Mouse (Mus musculus): ENCODE measurements at regions not wholly inside any gene's neighbourhood (a gene's known extent, or its start where the extent isn't known, plus 50 kb on each side); places are given as distances from the start of the nearest gene placed in this dataset.

DNA sequence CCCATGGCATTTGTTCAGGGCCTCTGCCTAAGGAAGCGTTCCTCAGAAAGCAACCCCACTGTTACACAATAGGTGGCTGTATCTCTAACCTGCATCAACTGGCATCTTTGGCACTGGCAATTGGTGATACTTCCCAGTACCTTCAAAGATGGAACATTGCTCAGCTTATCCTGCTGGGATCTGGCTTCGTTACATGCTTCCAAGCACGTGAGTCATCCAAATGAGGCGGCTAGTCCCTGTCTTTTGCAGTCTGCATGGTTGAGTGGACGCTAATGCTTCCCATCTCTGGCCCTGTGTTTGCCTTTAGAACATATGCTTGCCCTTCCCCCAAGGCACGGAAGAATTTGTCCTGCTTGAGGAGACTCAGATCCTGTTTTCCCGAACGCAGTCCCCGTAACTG is 380.2 kb downstream of the Atp23 start:
- WGBS (ENCODE audit: missing documents) = 96% methylated on average over 9 of the region's 9 CpGs
- Histone ChIP-seq H3K36me3 (ENCODE audit: inconsistent target) (no peaks in the 10 kb centered on the region), H3K4me3 (ENCODE audit: inconsistent target) (no peak overlapping the region), H3K27ac (no peak overlapping the region), H3K79me2 (ENCODE audit: inconsistent target) (no peaks in the 10 kb centered on the region)

DNA sequence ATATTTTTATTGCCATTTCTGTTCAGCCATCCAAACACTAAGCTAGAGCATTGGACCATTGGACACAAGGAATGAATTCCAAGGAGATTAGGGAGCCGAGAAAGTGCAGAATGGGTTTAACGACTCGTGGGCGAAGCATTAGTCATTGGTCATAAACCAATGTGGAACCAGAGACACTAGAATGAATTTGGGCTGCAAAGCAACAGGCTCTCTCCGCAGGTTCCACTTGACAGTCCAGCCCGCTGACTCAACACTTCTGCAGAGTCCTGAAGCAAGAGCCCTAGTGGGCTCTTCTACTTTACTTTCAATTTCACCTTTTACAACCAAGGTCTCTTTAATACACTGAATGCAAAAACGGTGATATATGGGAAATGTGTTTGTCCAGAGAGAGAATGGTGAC is 388.0 kb downstream of the Atp23 start:
- no peak overlapping the region for H3K27ac ChIP-seq
- no peaks in the 10 kb centered on the region for H3K36me3 ChIP-seq (ENCODE audit: inconsistent target)
- no peaks in the 10 kb centered on the region for H3K79me2 ChIP-seq (ENCODE audit: inconsistent target)
- no peak overlapping the region for H3K4me3 ChIP-seq (ENCODE audit: inconsistent target)
- WGBS (ENCODE audit: missing documents) = 65% methylated on average over 7 of the region's 7 CpGs

DNA sequence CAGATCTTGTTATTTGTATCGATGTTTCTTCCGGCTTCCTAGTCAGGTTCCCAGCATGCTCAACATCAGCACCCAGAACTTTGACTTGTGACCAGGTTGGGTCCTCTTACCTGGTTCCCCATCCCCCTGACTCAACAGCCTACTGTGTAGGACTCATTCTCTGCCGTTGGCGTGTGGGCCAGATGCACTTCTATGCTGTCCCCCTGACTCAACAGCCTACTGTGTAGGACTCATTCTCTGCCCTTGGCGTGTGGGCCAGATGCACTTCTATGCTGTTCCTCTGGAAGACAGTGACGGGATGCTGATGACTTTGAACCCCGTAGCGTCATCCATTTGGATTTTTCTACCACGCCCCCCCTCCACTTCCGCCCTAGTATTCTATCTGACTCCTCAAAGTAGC is 389.6 kb downstream of the Atp23 start:
- no peak overlapping the region for H3K4me3 ChIP-seq (ENCODE audit: inconsistent target)
- no peak overlapping the region for H3K27ac ChIP-seq
- 93% methylated on average over 10 of the region's 10 CpGs for WGBS (ENCODE audit: missing documents)
- H3K36me3 ChIP-seq (ENCODE audit: inconsistent target) = no peaks in the 10 kb centered on the region
- no peaks in the 10 kb centered on the region for H3K79me2 ChIP-seq (ENCODE audit: inconsistent target)

DNA sequence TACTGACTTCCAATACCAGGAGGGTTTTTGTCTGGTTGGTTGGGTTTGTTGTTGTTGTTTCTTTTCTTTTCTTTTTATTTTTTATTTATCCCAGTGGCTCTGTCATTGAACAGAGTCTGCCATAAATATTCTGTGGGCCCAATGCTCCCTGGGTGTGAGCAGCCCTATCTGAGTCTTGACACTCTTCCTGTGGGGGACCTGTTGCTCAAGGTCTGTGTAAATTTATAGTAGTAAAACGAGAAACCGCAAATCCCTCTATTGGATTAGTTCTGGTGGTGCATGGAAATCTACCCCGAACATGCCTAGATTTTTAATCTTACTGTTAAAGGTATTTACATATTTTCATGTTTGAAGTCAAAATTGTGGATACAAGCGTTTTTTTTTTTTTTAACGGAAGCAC is 395.2 kb downstream of the Atp23 start:
- no peaks in the 10 kb centered on the region for H3K79me2 ChIP-seq (ENCODE audit: inconsistent target)
- H3K4me3 ChIP-seq (ENCODE audit: inconsistent target) = no peak overlapping the region
- 50% methylated on average over 5 of the region's 5 CpGs for WGBS (ENCODE audit: missing documents)
- H3K36me3 ChIP-seq (ENCODE audit: inconsistent target) = no peaks in the 10 kb centered on the region
- H3K27ac ChIP-seq = no peak overlapping the region

DNA sequence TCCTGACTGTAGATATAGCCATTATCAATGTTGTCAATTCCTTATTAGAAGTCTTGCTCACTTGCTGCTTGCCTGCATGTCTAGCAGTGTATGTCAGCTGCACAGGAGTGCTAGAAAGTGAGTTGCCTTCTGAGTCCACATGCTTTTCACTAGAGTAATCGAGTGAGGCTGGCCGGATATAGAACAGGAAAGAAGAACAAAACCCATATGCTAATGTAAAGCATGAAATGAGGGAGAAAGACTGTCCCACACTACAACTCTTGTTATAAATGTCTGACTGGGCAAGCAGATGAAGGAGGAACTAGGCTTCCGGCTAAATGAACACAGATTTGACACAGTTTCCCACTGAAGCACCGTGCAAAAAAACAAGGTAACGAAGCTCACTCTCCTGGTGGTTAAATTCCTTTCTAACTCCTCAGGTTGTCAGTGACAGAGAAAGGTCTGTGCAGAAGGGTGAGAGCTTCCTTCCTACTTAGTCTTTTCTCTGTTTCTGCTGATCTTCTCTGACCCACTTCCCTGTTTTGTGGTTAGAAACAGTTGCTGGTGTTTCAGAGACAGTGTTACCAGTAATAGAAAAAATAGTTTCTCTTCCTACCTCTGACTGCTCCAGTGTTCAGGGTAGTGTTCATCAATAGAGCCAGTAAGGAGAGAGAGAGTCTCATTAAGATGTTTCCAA is 399.0 kb downstream of the Atp23 start:
- 0% methylated on average over 5 of the region's 5 CpGs for WGBS (ENCODE audit: missing documents)
- Histone ChIP-seq H3K27ac (peak overlapping the region; percentile 72), H3K79me2 (ENCODE audit: inconsistent target) (no peaks in the 10 kb centered on the region), H3K36me3 (ENCODE audit: inconsistent target) (no peaks in the 10 kb centered on the region), H3K4me3 (ENCODE audit: inconsistent target) (no peak overlapping the region)

DNA sequence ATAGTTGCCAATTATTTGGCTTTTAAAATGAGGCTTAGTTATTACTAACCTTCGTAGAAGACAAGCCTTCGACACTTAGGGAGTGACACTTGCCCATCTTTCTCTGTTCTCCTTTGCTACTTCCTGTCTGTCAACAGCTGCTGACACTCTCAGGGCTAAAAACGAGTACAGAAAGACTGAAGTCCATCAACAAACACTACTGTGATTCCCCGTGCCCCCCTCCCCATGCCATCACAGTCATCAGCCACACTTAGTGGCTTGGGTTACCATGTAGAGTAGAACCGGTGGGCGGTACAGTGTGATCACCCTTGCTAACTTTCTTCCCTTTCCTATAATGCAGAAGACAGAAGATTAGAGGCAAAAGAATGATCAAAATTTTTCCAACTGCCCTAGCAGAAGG is 402.4 kb downstream of the Atp23 start:
- 44% methylated on average over 6 of the region's 6 CpGs for WGBS (ENCODE audit: missing documents)
- no peaks in the 10 kb centered on the region for H3K36me3 ChIP-seq (ENCODE audit: inconsistent target)
- no peak overlapping the region for H3K27ac ChIP-seq
- H3K4me3 ChIP-seq (ENCODE audit: inconsistent target) = no peak overlapping the region
- no peaks in the 10 kb centered on the region for H3K79me2 ChIP-seq (ENCODE audit: inconsistent target)

DNA sequence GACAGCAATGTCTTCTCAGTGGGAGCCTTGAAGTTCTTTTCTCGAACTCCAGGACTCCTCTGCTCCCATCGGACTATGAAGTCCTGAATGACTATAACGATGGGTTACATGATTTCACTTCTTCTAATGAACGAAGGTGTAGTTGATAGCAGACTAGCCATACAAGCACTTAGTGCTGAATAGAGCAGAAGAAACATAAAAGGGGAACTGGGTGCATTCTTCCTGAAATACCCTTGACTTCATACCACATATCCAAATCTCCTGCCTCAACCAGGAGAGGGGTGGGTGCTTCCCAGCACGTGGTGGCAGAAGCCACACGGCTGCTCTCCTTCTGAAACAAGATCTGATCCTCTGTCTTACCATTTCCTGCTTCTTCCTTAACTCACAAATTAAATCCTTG is 407.4 kb downstream of the Atp23 start:
- no peak overlapping the region for H3K4me3 ChIP-seq (ENCODE audit: inconsistent target)
- 40% methylated on average over 6 of the region's 6 CpGs for WGBS (ENCODE audit: missing documents)
- H3K79me2 ChIP-seq (ENCODE audit: inconsistent target) = no peaks in the 10 kb centered on the region
- H3K27ac ChIP-seq = no peak overlapping the region
- H3K36me3 ChIP-seq (ENCODE audit: inconsistent target) = no peaks in the 10 kb centered on the region

DNA sequence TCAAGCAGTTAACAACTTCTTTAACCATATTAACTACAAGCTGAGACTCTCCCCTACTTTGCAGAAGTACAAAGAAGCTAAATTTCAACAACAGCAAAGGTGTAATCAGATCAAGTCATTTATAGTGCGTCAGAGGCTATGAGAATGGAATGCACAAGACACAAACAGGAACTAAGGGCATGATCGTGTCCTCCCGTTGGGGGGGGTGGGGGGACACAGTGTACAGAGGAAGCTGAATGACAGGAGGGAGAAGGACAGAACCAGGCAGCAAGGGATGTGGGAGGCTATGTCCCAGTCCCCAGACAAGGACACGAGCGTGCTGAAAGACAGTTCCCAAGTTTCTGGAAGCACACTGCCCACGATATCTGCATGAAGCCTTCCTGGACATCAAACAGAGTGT is 408.9 kb downstream of the Atp23 start:
- Histone ChIP-seq H3K79me2 (ENCODE audit: inconsistent target) (no peaks in the 10 kb centered on the region), H3K27ac (no peak overlapping the region), H3K36me3 (ENCODE audit: inconsistent target) (no peaks in the 10 kb centered on the region), H3K4me3 (ENCODE audit: inconsistent target) (no peak overlapping the region)
- 46% methylated on average over 6 of the region's 6 CpGs for WGBS (ENCODE audit: missing documents)

DNA sequence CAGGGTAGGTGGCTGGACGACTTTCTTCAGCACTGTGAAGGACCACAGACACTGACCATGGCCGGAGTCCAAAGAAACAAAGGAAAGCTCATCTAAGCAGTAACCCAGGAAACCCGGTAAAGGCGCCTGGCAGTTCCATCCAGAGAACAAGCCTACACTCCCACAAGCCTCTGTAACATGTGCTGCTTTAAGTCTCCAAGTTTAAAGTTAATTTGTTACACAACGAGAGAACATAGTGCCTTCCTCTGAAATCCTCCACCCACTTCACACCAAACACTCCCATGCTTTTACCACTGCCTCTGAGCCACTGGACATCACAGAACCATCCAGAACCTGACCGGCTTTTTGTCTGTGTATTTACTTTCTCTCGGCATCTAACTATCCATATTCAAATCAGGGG is 416.0 kb downstream of the Atp23 start:
- Histone ChIP-seq H3K36me3 (ENCODE audit: inconsistent target) (no peaks in the 10 kb centered on the region), H3K4me3 (ENCODE audit: inconsistent target) (no peak overlapping the region)
- WGBS (ENCODE audit: missing documents) = 94% methylated on average over 7 of the region's 7 CpGs

DNA sequence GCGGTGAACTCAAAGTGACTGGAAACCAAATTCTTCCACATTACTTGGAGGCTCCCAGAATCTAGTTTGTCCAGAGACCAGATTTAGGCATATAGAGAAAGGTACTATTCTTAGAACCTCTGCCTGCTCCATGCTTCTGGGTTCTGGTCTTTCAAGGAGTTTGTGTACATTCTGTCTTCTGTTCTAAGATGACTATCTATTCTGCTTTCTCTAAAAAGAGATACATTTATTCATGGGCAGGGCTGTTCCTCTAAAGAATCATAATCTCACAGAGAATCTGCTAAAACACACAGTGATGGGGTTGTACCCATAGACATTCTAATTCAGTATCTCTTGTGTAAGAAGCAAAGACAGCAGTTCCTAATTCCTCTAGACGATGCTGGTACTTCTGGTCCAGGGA is 417.7 kb downstream of the Atp23 start:
- Histone ChIP-seq H3K27ac (no peak overlapping the region), H3K79me2 (ENCODE audit: inconsistent target) (no peaks in the 10 kb centered on the region), H3K4me3 (ENCODE audit: inconsistent target) (no peak overlapping the region), H3K36me3 (ENCODE audit: inconsistent target) (no peaks in the 10 kb centered on the region)
- 88% methylated on average over 2 of the region's 2 CpGs for WGBS (ENCODE audit: missing documents)

More for the DNA sequence above, 416.0 kb downstream of the Atp23 start:
- Histone ChIP-seq H3K79me2 (ENCODE audit: inconsistent target) (no peaks in the 10 kb centered on the region), H3K27ac (no peak overlapping the region)

DNA sequence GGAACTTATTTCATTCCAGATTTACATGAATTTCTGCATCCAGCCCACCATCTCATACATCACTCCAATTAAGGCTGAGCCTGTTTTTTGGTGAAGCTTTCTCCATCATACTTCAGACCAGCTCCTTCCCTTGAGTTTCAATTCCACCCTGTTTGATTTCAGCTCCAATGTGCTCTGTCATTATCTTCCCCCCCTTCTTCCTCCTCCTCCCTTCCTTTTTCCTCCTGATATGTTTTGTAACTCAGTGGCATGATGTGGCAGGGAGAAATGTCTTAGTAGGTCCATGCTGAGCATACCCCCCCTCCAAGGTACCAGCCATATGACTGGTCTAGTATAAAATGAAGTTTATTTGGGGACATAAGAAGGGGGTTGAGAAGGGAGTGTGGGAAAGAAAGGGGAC is 420.8 kb downstream of the Atp23 start:
- Histone ChIP-seq H3K36me3 (ENCODE audit: inconsistent target) (no peaks in the 10 kb centered on the region), H3K27ac (no peak overlapping the region), H3K4me3 (ENCODE audit: inconsistent target) (no peak overlapping the region), H3K79me2 (ENCODE audit: inconsistent target) (no peaks in the 10 kb centered on the region)

DNA sequence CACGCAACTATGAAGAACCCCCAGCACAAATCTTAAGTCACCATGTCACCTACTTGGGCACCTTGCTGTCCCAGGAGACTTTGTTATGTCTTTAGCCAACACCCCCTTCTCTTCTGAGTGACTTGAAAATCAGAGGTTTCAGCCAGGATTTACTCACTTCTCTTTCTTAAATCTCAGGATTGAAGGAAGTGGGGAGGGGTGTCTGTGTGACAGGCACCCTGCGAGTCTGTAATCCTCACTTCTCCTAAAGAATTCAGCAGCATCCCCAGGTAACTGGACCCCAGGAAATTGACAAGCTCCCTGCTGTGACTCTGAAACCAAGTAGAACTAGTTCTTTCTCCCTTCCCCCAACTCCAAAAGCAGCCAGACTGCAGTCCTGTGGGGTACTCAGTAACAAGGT is 421.4 kb downstream of the Atp23 start:
- H3K4me3 ChIP-seq (ENCODE audit: inconsistent target) = no peak overlapping the region
- no peaks in the 10 kb centered on the region for H3K36me3 ChIP-seq (ENCODE audit: inconsistent target)
- no peak overlapping the region for H3K27ac ChIP-seq
- 50% methylated on average over 2 of the region's 2 CpGs for WGBS (ENCODE audit: missing documents)
- H3K79me2 ChIP-seq (ENCODE audit: inconsistent target) = no peaks in the 10 kb centered on the region

DNA sequence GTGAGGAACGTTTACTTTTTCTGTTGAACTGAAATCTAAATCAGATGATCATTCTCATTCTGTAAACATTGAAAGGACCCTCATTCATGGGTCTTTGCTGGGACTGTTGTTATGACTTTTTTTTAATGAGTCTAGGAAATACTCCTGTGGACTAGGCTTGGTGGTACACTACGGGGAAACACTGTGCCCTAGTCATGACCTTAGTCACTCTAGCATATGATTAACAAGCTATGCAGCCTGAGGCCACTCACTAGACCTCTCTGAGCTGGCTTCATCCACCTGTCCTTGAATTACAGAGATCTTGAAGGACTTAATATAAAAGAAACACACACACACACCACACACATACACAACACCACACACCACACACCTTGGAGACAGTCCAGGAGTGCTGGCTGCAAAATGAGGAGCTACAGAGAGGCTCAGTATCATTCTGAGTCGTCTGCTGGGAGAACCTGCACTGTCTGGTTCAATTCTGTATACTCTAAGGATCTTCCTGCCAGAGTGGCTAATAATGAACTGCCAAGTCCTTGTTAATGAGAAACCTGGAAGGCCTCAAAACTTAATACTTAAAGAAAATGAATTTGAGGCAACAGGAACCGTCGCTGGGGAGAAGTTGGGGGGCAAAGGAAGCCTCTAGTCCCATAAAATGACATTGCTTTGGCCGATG is 428.0 kb downstream of the Atp23 start:
- WGBS (ENCODE audit: missing documents) = 83% methylated on average over 6 of the region's 6 CpGs
- Histone ChIP-seq H3K36me3 (ENCODE audit: inconsistent target) (no peaks in the 10 kb centered on the region), H3K4me3 (ENCODE audit: inconsistent target) (no peak overlapping the region), H3K79me2 (ENCODE audit: inconsistent target) (no peaks in the 10 kb centered on the region), H3K27ac (no peak overlapping the region)

DNA sequence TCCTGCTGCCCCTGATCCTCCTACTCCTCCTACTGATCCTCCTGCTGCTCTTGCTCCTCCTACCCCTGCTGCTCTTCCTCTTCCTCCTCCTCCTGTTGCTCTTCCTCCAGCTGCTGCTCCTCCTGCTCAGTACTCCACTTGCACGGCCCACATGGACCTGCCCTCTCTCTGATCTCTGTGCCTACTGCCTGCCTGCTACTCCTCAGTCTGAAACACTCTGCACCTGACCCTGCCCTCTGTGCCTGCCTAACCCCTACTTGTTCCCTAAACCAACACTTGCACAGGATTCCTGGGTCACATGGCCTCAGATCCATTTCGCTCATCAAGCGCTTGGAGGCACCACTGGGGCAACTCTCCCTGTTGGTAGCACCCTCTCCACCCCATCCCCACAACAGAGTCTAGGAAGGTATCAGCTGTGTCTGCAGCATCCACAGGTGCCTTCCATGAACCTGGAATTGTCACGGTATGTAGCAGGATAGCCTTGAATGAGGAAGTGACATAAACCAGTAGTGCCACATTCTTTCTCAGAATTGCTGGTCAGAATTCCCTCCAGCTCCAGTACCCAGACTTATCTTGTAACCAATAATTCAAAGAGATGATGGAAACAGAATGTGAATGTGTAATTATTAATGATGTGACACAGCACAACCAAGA is 430.2 kb downstream of the Atp23 start:
- Histone ChIP-seq H3K4me3 (ENCODE audit: inconsistent target) (no peak overlapping the region), H3K27ac (no peak overlapping the region), H3K79me2 (ENCODE audit: inconsistent target) (no peaks in the 10 kb centered on the region), H3K36me3 (ENCODE audit: inconsistent target) (no peaks in the 10 kb centered on the region)
- 68% methylated on average over 4 of the region's 4 CpGs for WGBS (ENCODE audit: missing documents)

DNA sequence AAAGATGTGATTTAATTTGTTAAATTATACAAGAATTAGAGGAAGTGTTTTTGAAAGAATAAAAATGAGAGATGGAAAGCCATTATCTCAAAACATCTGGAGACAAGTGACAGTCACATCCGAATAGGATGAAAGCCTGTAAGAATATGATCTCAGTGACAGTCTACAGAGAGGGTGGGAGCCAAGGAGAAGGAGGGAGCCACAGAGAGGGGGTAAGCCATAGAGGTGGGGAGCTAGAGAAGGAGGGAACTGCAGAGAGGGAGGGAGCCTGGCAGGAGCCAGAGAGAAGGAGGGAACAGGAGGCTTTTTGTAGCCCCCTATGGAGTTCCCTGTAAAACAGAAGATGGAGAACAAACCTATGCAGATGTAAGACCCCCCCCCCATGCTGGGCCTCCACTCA is 438.4 kb downstream of the Atp23 start:
- WGBS (ENCODE audit: missing documents) = 75% methylated on average over 1 of the region's 1 CpGs
- no peak overlapping the region for H3K4me3 ChIP-seq (ENCODE audit: inconsistent target)
- no peaks in the 10 kb centered on the region for H3K79me2 ChIP-seq (ENCODE audit: inconsistent target)
- no peak overlapping the region for H3K27ac ChIP-seq
- no peaks in the 10 kb centered on the region for H3K36me3 ChIP-seq (ENCODE audit: inconsistent target)

Measured in macrophage (primary cell).